Comparison of ENCODE assay signal across 8 mouse cellular contexts in the genomic region with DNA sequence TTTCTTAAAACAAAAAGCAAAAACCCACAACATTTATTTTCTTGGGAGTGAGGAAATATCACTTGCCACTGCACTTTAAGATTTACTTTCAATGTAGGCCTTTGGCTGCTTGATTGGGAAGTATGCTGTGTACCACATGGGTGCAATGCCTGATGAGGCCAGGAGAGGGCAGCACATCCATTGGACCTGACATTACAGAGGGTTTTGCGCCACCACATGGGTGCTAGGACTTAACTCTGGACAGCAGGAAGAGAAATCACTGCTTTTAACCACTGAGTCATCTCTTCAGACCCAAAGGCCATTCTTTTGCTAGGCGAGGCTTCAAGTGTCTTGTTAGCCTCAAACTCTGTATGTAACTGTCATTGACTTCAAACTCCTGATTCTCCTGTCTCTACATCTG. TPM values are rescaled to one million over a fixed set of nuclear protein-coding genes. Genes with fewer than 3 reads are reported as not detected.
DNase-seq lines count a peak whose midpoint lies in the region; ATAC-seq and TF ChIP-seq lines count a peak whose summit lies in the region.

No protein-coding gene starts in this region.

- no peak for ATAC-seq in kidney, embryonic 15.5 days (replicated peaks; ENCODE audit: low FRiP score)

- peak; percentile 33 for DNase-seq in kidney, adult 11 months
- DNase-seq in ES-E14 (ENCODE audit: low read depth, low spot score): peak; percentile 97
- peak; percentile 72 for DNase-seq in kidney, postnatal 4 days
- peak; percentile 60 for DNase-seq in retina, postnatal 1 day
- DNase-seq in left cerebral cortex, adult 18-20 months (ENCODE audit: low spot score in 2 of 2): no peak
- DNase-seq in forebrain, embryonic 10.5 days (ENCODE audit: extremely low spot score, low spot score): no peak

- no peaks in the 10 kb centered on the region for H3K27me3 ChIP-seq in kidney, embryonic 15.5 days
- H3K27me3 ChIP-seq in forebrain, embryonic 10.5 days (ENCODE audit: poor library complexity, severe bottlenecking): no peaks in the 10 kb centered on the region

- no peak overlapping the region for H3K9ac ChIP-seq in kidney, embryonic 15.5 days
- H3K9ac ChIP-seq in ES-E14 (ENCODE audit: insufficient read depth, low read depth, low read length, poor library complexity, severe bottlenecking): no peak overlapping the region

- H3K36me3 ChIP-seq in kidney, embryonic 15.5 days: no peaks in the 10 kb centered on the region
- no peaks in the 10 kb centered on the region for H3K36me3 ChIP-seq in ES-E14 (ENCODE audit: control insufficient read depth, insufficient read depth, low read length, poor library complexity, severe bottlenecking)
- H3K36me3 ChIP-seq in forebrain, embryonic 10.5 days (replicated peaks): no peaks in the 10 kb centered on the region

- no peaks in the 10 kb centered on the region; the same call in 1 of the 2 replicates for H3K9me3 ChIP-seq in kidney, embryonic 15.5 days (replicated peaks)
- no peaks in the 10 kb centered on the region for H3K9me3 ChIP-seq in ES-E14 (ENCODE audit: control insufficient read depth, insufficient read depth, low read depth, low read length)
- H3K9me3 ChIP-seq in forebrain, embryonic 10.5 days: no peaks in the 10 kb centered on the region

- WGBS in kidney, embryonic 15.5 days: 60% methylated on average over 2 of the region's 2 CpGs
- WGBS in forebrain, embryonic 10.5 days: 51% methylated on average over 2 of the region's 2 CpGs

- peak; percentile 56 for TF ChIP-seq CTCF in bone marrow macrophage, adult 2 months (IDR thresholded peaks at IDR 0.05; ENCODE audit: low read depth, low read length)

- in situ Hi-C loops in ES-E14 (cut with MboI; ENCODE audit: low sequenced_read_pairs in 2 of 2, unreplicated experiment in 2 of 2): no loop called here

- no peak overlapping the region for H3K4me3 ChIP-seq in kidney, embryonic 15.5 days (replicated peaks)
- peak overlapping the region in 1 of 2 experiments; percentile 50; a peak in 1 of 4 replicates for H3K4me3 ChIP-seq in ES-E14 (ENCODE audit: insufficient read depth in 1 of 2, low read depth in 1 of 2, low read length in 2 of 2, poor library complexity in 1 of 2, severe bottlenecking in 1 of 2)
- H3K4me3 ChIP-seq in bone marrow macrophage, adult 2 months (ENCODE audit: insufficient read depth, low read length): no peak overlapping the region
- H3K4me3 ChIP-seq in forebrain, embryonic 10.5 days: no peak overlapping the region

- H3K27ac ChIP-seq in kidney, embryonic 15.5 days: no peak overlapping the region
- H3K27ac ChIP-seq in ES-E14 (ENCODE audit: insufficient read depth, low read depth, low read length, poor library complexity, severe bottlenecking): no peak overlapping the region
- H3K27ac ChIP-seq in bone marrow macrophage, adult 2 months (ENCODE audit: insufficient read depth, low read depth, low read length): no peak overlapping the region
- H3K27ac ChIP-seq in forebrain, embryonic 10.5 days: no peak overlapping the region

- H3K4me2 ChIP-seq in kidney, embryonic 15.5 days: no peak overlapping the region

- TF ChIP-seq POLR2A in bone marrow macrophage, adult 2 months (IDR thresholded peaks at IDR 0.05; ENCODE audit: borderline replicate concordance, low read depth, low read length): no peak

- H3K4me1 ChIP-seq in kidney, embryonic 15.5 days: no peaks in the 10 kb centered on the region
- H3K4me1 ChIP-seq in ES-E14 (ENCODE audit: control insufficient read depth in 2 of 2, insufficient read depth in 2 of 2, low read length in 2 of 2, poor library complexity in 1 of 2): peaks cover 0 to 4% of the 10 kb centered on the region in 2 experiments; a peak in 1 of 4 replicates
- peaks cover 7% of the 10 kb centered on the region for H3K4me1 ChIP-seq in bone marrow macrophage, adult 2 months (ENCODE audit: control insufficient read depth, insufficient read depth, low read length)
- H3K4me1 ChIP-seq in forebrain, embryonic 10.5 days: no peaks in the 10 kb centered on the region

TF ChIP-seq in ES-E14, 5 proteins besides CTCF, POLR2A, EP300 and RAD21:
- TF ChIP-seq ZC3H11A (IDR thresholded peaks at IDR 0.05; ENCODE audit: borderline replicate concordance, low read depth, low read length): peak; percentile 40; the same call in 1 of the 2 replicates
- TF ChIP-seq MAFK (IDR thresholded peaks at IDR 0.05; ENCODE audit: insufficient read depth, low read depth, low read length): no peak
- TF ChIP-seq ZNF384 (IDR thresholded peaks at IDR 0.05; ENCODE audit: low read depth, low read length): no peak
- no peak for TF ChIP-seq HCFC1 (IDR thresholded peaks at IDR 0.05; ENCODE audit: borderline replicate concordance, insufficient read depth, low read length)
- no peak for TF ChIP-seq CHD2 (IDR thresholded peaks at IDR 0.05; ENCODE audit: low read depth, low read length)

RNA-seq across cellular contexts. Expression of a gene that starts 23.8 kb away (rescaled TPM):
- polyA plus RNA-seq in kidney, embryonic 15.5 days (2015; fragmentation: Nextera tagmentation; extraction: Ambion mirVana): 96.4 and 106 TPM in 2 replicates
- 23.0 and 24.4 TPM in 2 replicates for total RNA-seq in ES-E14 (2012; rRNA removed)
- polyA plus RNA-seq in bone marrow macrophage, adult 2 months (2012; ENCODE audit: insufficient read depth, insufficient read length, missing spikeins): 37.3 and 40.7 TPM in 2 replicates
- 100 to 1,000 TPM; 140 to 154 TPM for total RNA-seq in left cerebral cortex, adult 18-20 months (2021)
- polyA plus RNA-seq in forebrain, embryonic 10.5 days (2016; fragmentation: Nextera tagmentation; extraction: Ambion mirVana): 78.3 and 89.3 TPM in 2 replicates

RNA-seq across cellular contexts. Expression of a gene that starts 48.4 kb away (rescaled TPM):
- 12.0 and 16.3 TPM in 2 replicates for polyA plus RNA-seq in kidney, embryonic 15.5 days (2015; fragmentation: Nextera tagmentation; extraction: Ambion mirVana)
- 17.4 and 20.2 TPM in 2 replicates for total RNA-seq in ES-E14 (2012; rRNA removed)
- 25.6 and 29.0 TPM in 2 replicates for polyA plus RNA-seq in bone marrow macrophage, adult 2 months (2012; ENCODE audit: insufficient read depth, insufficient read length, missing spikeins)
- total RNA-seq in left cerebral cortex, adult 18-20 months (2021): 10 to 100 TPM; 65.4 to 68.7 TPM
- 14.1 and 18.8 TPM in 2 replicates for polyA plus RNA-seq in forebrain, embryonic 10.5 days (2016; fragmentation: Nextera tagmentation; extraction: Ambion mirVana)

Comparison
In these comparisons a context has a peak if more than half of its experiments do, and no peak if none do; other contexts are left out.
1. DNase-seq: peak in kidney, adult 11 months (single experiment), ES-E14 (single experiment), kidney, postnatal 4 days (2 of 2) and retina, postnatal 1 day (single experiment); none in left cerebral cortex, adult 18-20 months (0 of 2) and forebrain, embryonic 10.5 days (single experiment).